Mouse (Mus musculus) neutrophil, adult 59 days (primary cell): Measurements from ENCODE around the gene Gm8279. TPM values are rescaled to one million over a fixed set of nuclear protein-coding genes. Genes with fewer than 3 reads are reported as not detected.

Source experiments
- total RNA-seq, 2 experiments: library from RNA; stranded (reverse); gene quantifications; 1 replicate in 1 of 2; 2 replicates in 1 of 2; pipeline ENCODE4 v1.2.4; 2023

The Gm8279 gene
- total RNA-seq = not detected

DNA sequence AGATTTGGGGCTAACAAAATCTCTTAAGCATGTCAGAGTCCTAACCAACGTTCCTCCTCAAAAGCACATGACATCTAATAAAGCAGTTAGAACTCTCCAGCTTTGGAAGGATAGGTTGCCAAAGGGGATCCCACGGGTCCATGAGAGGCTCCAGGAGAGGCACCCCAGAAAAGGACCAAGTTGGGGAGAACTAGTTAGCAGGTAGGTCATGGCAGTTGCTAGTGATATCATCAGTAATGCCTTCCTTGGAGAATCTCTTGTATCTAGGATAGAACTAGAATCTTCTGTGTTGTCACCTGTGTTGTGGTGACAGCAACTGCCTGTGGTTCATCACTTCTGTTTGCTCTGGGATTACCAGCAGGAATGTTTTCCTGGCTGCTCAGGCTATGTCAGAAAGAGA is at the start of gene Gm8279:
Gene Gm8279 (plus strand): TSS at position 301 of the 400 bp plus-strand sequence.

DNA sequence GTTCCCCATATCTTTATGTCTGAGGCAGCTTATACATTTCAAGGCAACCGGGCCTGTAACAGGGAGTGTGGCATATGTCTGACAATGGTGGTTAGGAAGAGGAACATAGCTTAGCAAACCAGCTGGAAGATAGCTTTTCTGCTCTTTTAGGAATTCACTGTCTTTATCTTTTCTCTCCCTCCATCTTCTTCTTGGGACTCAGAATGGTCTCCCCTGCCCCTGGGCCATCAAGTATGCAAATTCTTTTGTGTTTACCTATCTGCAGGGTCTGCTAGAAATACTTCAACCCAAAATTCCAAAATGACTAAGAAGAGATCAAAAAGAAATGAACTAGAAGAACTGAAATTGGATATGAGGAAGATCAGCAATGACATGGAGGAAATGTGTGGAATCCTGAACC is 32.9 kb downstream of the Gm8279 start, which contains the start of gene Gm3317:
Gene Gm3317 (plus strand): TSS at position 301 of the 400 bp plus-strand sequence.

DNA sequence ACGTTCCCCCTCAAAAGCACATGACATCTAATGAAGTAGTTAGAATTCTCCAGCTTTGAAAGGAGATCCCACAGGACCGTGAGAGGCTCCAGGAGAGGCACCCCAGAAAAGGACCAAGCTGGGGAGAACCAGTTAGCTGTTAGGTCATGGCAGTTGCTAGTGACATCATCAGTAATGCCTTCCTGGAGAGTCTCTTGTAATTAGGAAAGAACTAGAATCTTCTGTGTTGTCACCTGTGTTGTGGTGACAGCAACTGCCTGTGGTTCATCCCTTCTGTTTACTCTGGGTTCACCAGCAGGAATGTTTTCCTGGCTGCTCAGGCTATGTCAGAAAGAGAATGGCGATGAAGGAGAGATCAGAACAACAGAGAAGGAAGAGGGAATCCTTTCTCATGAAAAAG is 54.2 kb downstream of the Gm8279 start, which contains the start of gene Gm8271:
Gene Gm8271 (plus strand): TSS at position 301 of the 400 bp plus-strand sequence.

Other genes with a start within 250 kb of the Gm8279 start
- gene Gm3278, start 239.1 kb upstream of the Gm8279 start, total RNA-seq = not detected
- not detected for gene Gm8297, start 147.6 kb upstream of the Gm8279 start, total RNA-seq
- gene Gm3298, start 115.6 kb upstream of the Gm8279 start, total RNA-seq = not detected
- not detected for gene 4930555G01Rik, start 80.9 kb upstream of the Gm8279 start, total RNA-seq
- not detected for gene Gm8281, start 60.5 kb upstream of the Gm8279 start, total RNA-seq
- gene Gm3317, start 33.0 kb downstream of the Gm8279 start, total RNA-seq = not detected
- gene Gm8271, start 54.3 kb downstream of the Gm8279 start, total RNA-seq = not detected
- not detected for gene Gm3526, start 129.1 kb downstream of the Gm8279 start, total RNA-seq
- not detected for gene Gm3542, start 203.4 kb downstream of the Gm8279 start, total RNA-seq